Mouse (Mus musculus) hindbrain, embryonic 10.5 days (tissue): ENCODE measurements around the gene Ophn1. TPM values are rescaled to one million over a fixed set of nuclear protein-coding genes. Genes with fewer than 3 reads are reported as not detected.

ENCODE experiments used
- DNase-seq: peaks from one replicate; pipeline ENCODE4 v3.0.0-alpha.2; 2017; ENCODE audit warnings: low spot score
- H3K27ac ChIP-seq: fragments of 300-500 bp; sonication (generic); 2 replicates; pipeline ENCODE4 v1.5.1; 2016; ENCODE audit warnings: mild to moderate bottlenecking, moderate library complexity
- H3K27me3 ChIP-seq: fragments of 300-500 bp; sonication (generic); 2 replicates; pipeline ENCODE4 v1.6.1; 2016; ENCODE audit warnings: mild to moderate bottlenecking; ENCODE audit not compliant: poor library complexity, insufficient read depth, severe bottlenecking
- H3K36me3 ChIP-seq: fragments of 300-500 bp; sonication (generic); 2 replicates; pipeline ENCODE4 v1.6.1; 2016; ENCODE audit warnings: mild to moderate bottlenecking, moderate library complexity
- H3K4me1 ChIP-seq: fragments of 300-500 bp; sonication (generic); replicated peaks from 2 replicates; pipeline ENCODE4 v1.6.1; 2016; ENCODE audit warnings: mild to moderate bottlenecking
- H3K4me3 ChIP-seq: fragments of 300-500 bp; sonication (generic); 2 replicates; pipeline ENCODE4 v1.5.1; 2016; ENCODE audit warnings: mild to moderate bottlenecking, moderate library complexity
- H3K9me3 ChIP-seq: fragments of 300-500 bp; sonication (generic); 2 replicates; pipeline ENCODE4 v1.6.1; 2016; ENCODE audit warnings: mild to moderate bottlenecking, moderate library complexity
- WGBS: fragments of 180-500 bp; shearing (Covaris S2); methylation state at CpG from one replicate; pipeline ENCODE4 v1.1.7; 2016; 5-methylcytosine and 5-hydroxymethylcytosine counted together
- polyA plus RNA-seq: library from polyadenylated mRNA; unstranded; fragments of >200 nt; fragmentation: Nextera tagmentation; extraction: Ambion mirVana; gene quantifications from 2 replicates; pipeline ENCODE4 v1.2.1, GENCODE M21; 2016

The Ophn1 gene
- 15.6 and 20.9 TPM in 2 replicates for polyA plus RNA-seq

DNA sequence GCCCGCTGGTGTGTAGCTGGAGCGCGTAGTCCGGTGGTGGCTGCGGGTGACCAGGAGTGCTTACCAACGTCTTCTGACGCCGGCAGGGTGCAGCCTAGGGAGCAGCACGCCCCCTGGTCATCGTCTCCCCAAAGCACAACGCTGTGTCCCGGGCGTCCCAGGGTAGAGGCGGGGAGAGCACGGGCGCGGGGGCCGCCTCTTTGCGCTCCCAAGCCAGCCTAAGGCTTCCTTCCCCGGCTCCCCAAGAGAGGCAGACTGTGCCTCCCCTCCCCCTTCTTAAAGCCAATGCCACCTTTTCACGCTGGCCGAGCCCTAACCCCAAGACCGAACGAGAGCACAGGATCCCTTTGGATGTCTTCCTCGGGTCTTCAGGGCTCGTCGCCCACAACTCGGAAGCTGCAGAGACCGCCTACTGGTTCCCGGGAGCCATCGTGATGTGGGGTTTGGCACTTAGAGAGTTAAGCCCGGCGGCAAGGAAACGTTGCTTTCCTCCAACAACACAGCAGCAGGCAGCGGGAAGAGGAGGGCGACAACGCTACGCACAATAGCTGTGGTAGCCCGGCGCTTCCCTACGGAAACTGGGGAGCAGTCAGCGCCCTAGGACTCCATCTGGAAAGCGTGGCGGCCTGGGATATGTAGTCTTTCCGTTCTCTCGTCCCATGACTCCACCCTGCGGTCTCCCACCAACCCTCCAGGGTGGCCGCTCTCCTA lies at the start of gene Ophn1:
Gene Ophn1, minus strand, starts transcription at position 620 of the 711 bp plus-strand sequence.
- peak; percentile 62 for DNase-seq
- H3K4me3 ChIP-seq, result peak within 1 kb of the TSS; percentile 65
- no peaks in the 10 kb centered on the region for H3K36me3 ChIP-seq
- 12% methylated on average over 48 of the region's 48 CpGs for WGBS
- H3K27me3 ChIP-seq, result peaks cover 24% of the 10 kb centered on the region
- H3K4me1 ChIP-seq, result no peaks in the 10 kb centered on the region
- no peaks in the 10 kb centered on the region for H3K9me3 ChIP-seq
- peak within 1 kb of the TSS; percentile 86 for H3K27ac ChIP-seq

DNA sequence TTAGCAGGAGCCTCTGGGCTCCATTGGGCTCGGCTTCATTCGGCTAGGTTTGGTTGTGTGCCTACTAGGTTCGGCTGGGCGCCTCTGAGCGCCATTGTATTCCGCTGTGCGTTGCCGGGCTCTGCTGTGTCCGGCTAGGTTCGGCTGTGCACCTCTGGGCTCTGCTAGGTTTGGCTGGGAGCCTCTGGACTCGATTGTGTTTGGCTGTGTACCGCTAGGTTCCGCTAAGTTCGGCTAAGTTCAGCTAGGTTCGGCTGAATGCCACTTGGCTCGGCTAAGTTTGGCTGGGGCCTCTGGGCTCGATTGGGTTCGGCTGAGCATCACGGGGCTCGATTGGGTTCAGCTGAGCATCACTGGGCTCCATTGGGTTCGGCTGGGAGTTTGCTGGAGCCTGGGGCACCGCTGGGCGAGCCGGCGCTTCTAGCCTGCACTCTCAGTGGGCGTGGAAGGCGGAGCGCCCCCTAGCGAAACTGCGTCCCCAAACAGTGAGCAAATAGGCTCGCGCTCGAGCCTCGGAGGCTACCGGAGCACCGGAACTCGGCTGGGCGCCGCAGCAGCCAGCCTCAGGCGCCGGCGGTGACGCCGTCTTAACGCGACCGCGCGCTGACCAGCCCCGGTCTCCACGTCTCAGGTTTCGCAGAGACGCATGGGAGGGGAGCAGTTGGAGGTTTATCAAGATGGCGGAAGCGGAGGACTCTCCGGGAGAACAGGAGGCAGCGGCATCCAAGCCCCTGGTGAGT lies 46.9 kb upstream of the Ophn1 start:
- 21% methylated on average over 57 of the region's 57 CpGs for WGBS
- peaks cover 7% of the 10 kb centered on the region; the same call in 1 of the 2 replicates for H3K36me3 ChIP-seq

DNA sequence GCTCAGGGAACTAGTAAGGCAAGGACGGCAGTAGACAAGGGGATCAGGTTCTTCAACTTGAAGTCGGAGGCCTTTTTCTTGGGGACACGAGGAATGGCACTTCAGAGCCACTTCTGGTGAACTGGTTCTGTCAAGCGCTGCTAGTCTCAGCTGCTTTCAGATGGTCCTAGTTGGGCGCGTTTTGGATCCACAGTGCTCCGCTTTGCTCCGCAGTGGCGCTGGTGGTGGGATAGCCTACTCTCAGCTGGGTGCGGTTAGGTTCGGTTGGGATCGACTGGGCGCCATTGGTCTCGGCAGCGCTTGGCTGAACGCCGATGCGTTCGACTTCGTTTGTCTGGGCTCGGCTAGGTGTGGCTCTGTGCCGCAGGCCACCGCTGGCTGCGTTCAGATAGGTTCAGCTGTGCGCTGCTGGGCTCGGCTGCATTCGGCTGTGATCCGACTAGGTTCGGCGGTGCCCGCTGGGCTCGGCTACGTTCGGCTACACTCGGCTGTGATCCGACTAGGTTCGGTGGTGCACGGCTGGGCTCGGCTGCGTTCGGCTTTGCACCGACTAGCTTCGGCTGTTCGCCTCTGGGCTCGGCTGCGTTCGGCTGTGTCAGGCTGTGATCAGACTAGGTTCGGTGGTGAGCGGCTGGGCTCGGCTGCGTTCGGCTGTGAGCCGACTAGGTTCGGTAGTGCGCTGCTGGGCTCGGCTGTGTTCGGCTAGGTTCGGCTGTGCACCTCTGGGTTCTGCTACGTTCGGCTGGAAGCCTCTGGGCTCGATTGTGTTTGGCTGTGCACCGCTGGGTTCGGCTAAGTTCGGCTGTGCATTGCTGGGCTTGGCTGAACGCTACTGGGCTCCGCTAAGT lies 46.1 kb upstream of the Ophn1 start:
- 0 out of 2 replicates have a peak, but pooled peaks cover 6% of the 10 kb centered on the region for H3K27me3 ChIP-seq
- H3K36me3 ChIP-seq, result peaks cover under 1% of the 10 kb centered on the region; the same call in 1 of the 2 replicates
- peak overlapping the region; percentile 63 for H3K4me3 ChIP-seq
- 0 out of 2 replicates have a peak, but pooled peaks cover 4% of the 10 kb centered on the region for H3K9me3 ChIP-seq
- peak overlapping the region; percentile 91 for H3K27ac ChIP-seq
- DNase-seq, result peak; percentile 91
- 23% methylated on average over 66 of the region's 66 CpGs for WGBS
- peaks cover 8% of the 10 kb centered on the region; the same call in 1 of the 2 replicates for H3K4me1 ChIP-seq

More for the DNA sequence above, 46.9 kb upstream of the Ophn1 start:
- Histone ChIP-seq H3K27ac (peak overlapping the region; percentile 91), H3K4me1 (peaks cover 8% of the 10 kb centered on the region; the same call in 1 of the 2 replicates), H3K27me3 (0 out of 2 replicates have a peak, but pooled peaks cover 6% of the 10 kb centered on the region), H3K9me3 (0 out of 2 replicates have a peak, but pooled peaks cover 4% of the 10 kb centered on the region), H3K4me3 (peak overlapping the region; percentile 63)
- DNase-seq, result peak; percentile 93

DNA sequence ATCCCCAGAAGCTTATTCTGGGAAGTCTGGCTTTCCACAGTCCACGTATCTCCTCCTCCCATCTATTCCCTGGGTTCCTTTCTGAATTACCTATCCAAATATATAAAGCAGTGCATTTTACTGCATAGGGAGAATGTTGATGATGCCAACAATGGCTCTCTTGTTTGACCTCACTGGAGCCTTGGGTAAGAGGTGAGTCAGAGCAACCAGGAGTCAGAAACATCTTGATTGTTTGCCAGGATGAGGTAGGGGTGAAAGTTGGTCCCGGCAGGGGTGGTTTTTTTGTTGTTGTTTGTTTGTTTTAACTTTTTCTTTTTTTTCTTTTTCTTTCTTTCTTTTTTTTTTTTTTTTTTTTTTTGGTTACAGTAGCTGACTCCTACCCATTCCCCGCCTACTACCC lies 45.3 kb upstream of the Ophn1 start, which contains the start of gene Yipf6:
Gene Yipf6, plus strand, starts transcription at position 216 of the 400 bp plus-strand sequence.
- Histone ChIP-seq H3K27me3 (0 out of 2 replicates have a peak, but pooled peaks cover 6% of the 10 kb centered on the region), H3K36me3 (no peaks in the 10 kb centered on the region), H3K4me1 (peaks cover 8% of the 10 kb centered on the region; the same call in 1 of the 2 replicates), H3K9me3 (0 out of 2 replicates have a peak, but pooled peaks cover 4% of the 10 kb centered on the region), H3K27ac (peak within 1 kb of the TSS; percentile 91), H3K4me3 (peak within 1 kb of the TSS; percentile 63)
- no peak for DNase-seq
- WGBS, result 70% methylated on average over 3 of the region's 3 CpGs

DNA sequence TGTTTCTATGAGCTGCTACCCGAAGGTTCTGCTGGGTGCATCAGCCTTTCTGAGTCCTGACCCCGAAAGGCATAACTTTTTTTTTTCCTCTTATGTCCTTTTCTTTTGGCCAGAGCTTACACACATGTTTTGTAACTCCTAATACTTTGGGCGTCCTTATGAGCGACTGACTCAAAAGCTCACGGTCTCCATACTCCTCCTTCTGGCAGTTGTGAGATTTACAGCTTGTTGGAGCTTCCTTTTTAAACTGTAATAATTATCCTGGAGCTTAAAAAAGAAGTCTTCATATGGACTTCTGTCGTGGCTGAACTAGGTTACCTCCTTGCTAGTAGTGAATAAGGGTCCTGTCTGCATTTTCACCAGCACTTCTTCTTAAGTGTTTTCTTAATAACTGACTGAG lies 28.6 kb upstream of the Ophn1 start:
- Histone ChIP-seq H3K36me3 (no peaks in the 10 kb centered on the region), H3K4me3 (no peak overlapping the region), H3K4me1 (no peaks in the 10 kb centered on the region), H3K27me3 (peaks cover 5% of the 10 kb centered on the region; the same call in 1 of the 2 replicates), H3K27ac (no peak overlapping the region), H3K9me3 (no peaks in the 10 kb centered on the region)
- no peak for DNase-seq
- WGBS, result 25% methylated on average over 6 of the region's 6 CpGs

DNA sequence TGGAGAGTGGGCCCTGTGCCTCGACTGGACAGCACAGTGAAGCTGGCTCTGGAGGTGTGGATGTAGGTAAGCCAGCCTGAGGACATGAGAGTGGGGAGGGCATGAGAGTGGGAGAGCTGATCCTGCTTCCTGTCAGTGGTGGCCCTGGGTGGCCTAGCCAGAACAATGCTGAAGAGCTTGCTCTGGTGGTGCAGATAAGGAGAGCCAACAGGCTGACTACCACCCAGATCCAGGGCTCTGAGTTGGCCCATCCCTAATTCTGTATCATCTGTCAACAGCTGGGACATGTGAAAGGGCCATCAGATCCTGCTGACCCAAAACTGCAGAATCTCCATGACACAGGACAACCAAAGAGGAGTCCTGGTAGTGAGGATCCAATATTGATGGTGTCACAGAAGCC lies 18.1 kb upstream of the Ophn1 start:
- 53% methylated on average over 1 of the region's 1 CpGs for WGBS
- no peaks in the 10 kb centered on the region for H3K36me3 ChIP-seq

DNA sequence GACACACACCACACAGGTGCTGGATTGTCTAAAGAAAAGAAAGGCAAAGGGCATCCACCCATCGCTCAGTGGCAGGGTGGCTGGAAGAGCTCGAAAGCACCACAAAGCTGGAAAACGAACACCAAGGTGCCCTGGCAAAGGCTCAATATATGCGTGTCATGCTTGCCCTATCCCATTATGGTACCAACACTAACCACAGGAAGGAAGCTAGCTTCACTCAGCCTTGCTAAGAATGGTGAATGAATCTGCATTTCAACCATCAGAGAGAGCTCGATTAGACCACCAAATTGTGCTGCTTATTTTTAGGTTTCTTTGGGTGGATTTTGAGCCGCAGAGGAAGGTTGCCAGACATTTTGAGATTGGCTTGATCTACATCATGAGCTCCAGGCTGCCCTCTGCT lies 13.4 kb upstream of the Ophn1 start:
- H3K27me3 ChIP-seq, result peaks cover 5% of the 10 kb centered on the region; the same call in 1 of the 2 replicates
- no peak overlapping the region for H3K27ac ChIP-seq
- no peaks in the 10 kb centered on the region for H3K9me3 ChIP-seq
- H3K4me1 ChIP-seq, result no peaks in the 10 kb centered on the region
- WGBS, result 88% methylated on average over 6 of the region's 6 CpGs
- no peaks in the 10 kb centered on the region for H3K36me3 ChIP-seq
- DNase-seq, result no peak
- no peak overlapping the region for H3K4me3 ChIP-seq

More for the DNA sequence above, 18.1 kb upstream of the Ophn1 start:
- DNase-seq, result no peak
- no peaks in the 10 kb centered on the region for H3K4me1 ChIP-seq
- no peak overlapping the region for H3K4me3 ChIP-seq
- H3K27me3 ChIP-seq, result peaks cover 5% of the 10 kb centered on the region; the same call in 1 of the 2 replicates
- H3K9me3 ChIP-seq, result no peaks in the 10 kb centered on the region
- H3K27ac ChIP-seq, result no peak overlapping the region

DNA sequence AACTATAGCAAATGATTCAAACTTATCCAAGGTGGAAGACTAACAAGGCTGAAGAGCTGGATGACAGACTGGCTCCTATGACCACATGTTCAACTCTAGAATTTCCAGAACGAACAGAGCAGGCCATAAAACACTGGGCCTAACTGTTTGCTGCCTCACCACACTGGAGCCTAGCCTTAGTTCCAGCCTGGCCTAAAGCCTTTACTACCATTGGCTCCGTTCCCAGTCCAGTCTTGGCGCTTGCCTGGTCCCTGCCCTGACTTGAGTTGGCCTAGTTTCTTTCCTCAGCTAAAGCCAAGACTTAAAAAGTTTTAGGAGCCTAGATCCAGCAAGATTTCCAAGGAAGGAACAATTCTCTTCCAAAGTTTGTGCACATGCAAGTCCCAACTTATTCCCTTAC lies 7.5 kb upstream of the Ophn1 start:
- H3K36me3 ChIP-seq, result no peaks in the 10 kb centered on the region
- H3K27me3 ChIP-seq, result no peaks in the 10 kb centered on the region
- 86% methylated on average over 3 of the region's 3 CpGs for WGBS
- no peaks in the 10 kb centered on the region for H3K9me3 ChIP-seq
- H3K4me1 ChIP-seq, result no peaks in the 10 kb centered on the region
- DNase-seq, result no peak
- no peak overlapping the region for H3K27ac ChIP-seq
- no peak overlapping the region for H3K4me3 ChIP-seq

DNA sequence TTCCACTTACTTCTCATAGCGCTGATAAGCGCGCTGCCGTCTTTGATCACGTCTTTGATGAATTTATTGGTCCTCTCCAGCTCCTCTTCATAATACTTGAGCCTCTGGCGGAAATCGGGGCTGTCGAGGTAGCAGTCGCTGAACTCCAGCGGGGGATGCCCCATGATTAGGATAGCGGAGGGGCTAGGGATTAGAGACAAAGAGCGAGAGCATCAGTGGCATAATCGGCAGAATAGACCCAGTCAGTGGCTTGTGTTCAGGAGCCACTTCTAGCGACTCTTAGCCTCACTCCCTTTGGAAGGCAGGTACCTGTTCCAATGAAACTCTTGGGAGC lies 786 bp downstream of the Ophn1 start:
- no peak for DNase-seq
- peak overlapping the region; percentile 86 for H3K27ac ChIP-seq

DNA sequence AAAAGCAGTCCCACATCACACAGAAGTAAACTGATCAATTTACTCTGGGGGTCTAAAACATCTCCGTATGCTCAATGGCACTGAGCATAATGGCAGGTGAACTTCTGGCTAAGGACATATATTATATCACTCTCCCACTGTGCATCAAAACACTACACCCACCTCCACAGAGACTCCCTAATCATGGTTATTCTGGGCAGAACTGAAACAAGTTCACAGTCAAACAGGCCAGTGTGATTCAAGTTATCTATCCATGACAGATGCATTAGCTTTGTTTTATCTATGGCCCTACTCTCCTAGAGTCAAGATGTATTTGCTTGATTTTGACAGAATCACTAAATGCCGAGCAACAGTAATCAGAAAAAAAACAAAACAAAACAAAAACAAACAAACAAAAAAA lies 8.8 kb downstream of the Ophn1 start:
- Histone ChIP-seq H3K27me3 (0 out of 2 replicates have a peak, but pooled peaks cover 3% of the 10 kb centered on the region), H3K27ac (no peak overlapping the region), H3K9me3 (no peaks in the 10 kb centered on the region), H3K4me3 (no peak overlapping the region), H3K36me3 (no peaks in the 10 kb centered on the region), H3K4me1 (no peaks in the 10 kb centered on the region)
- 88% methylated on average over 2 of the region's 2 CpGs for WGBS
- no peak for DNase-seq

More for the DNA sequence above, 786 bp downstream of the Ophn1 start:
- H3K4me3 ChIP-seq, result peak overlapping the region; percentile 65
- WGBS, result 17% methylated on average over 14 of the region's 14 CpGs
- peaks cover 25% of the 10 kb centered on the region for H3K27me3 ChIP-seq
- H3K36me3 ChIP-seq, result no peaks in the 10 kb centered on the region
- H3K4me1 ChIP-seq, result no peaks in the 10 kb centered on the region
- H3K9me3 ChIP-seq, result no peaks in the 10 kb centered on the region

DNA sequence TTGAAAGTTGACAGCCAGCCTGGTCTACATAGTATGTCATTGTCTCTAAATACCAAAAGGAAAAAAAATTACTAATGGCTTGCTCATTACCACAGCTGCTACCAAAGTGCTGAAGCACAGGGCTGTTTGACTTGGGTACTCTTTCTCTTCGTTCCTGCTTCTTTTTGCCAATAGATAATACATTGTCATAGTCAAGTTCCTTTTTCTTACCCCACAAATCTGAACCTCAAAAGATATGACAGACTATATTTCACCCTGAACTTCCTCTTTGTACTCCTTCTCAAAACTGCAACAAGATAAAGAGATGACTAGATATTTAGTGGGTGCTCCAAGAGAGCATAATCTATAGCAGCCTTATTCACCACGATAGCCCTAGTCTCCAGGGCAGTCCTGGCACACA lies 9.7 kb downstream of the Ophn1 start:
- DNase-seq, result no peak
- 0 out of 2 replicates have a peak, but pooled peaks cover 3% of the 10 kb centered on the region for H3K27me3 ChIP-seq
- no peak overlapping the region for H3K4me3 ChIP-seq
- no peaks in the 10 kb centered on the region for H3K36me3 ChIP-seq
- no peaks in the 10 kb centered on the region for H3K9me3 ChIP-seq
- H3K27ac ChIP-seq, result no peak overlapping the region
- no peaks in the 10 kb centered on the region for H3K4me1 ChIP-seq
- WGBS, result 84% methylated on average over 2 of the region's 2 CpGs

DNA sequence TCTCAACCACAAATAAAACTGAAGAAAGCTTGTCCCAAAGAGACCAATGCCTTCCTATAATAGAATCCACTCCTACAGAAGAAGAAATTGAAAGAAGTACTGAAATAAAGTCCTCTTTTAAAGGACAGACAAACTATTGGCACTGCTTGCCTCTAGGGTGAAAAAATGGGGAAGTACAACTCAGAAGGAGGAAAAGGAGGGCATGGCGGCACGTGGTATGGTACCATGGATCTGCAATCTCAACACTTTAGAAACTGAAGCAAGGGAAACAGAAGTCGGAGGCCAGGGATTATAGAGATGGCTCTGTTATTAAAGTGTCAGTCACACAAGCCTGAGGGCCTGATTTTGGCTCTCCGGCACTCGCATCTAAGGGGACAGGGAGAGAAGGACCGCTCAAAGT lies 10.5 kb downstream of the Ophn1 start:
- 91% methylated on average over 6 of the region's 6 CpGs for WGBS
- H3K9me3 ChIP-seq, result no peaks in the 10 kb centered on the region
- H3K4me3 ChIP-seq, result no peak overlapping the region
- 0 out of 2 replicates have a peak, but pooled peaks cover 5% of the 10 kb centered on the region for H3K27me3 ChIP-seq
- no peak for DNase-seq
- H3K36me3 ChIP-seq, result no peaks in the 10 kb centered on the region
- no peaks in the 10 kb centered on the region for H3K4me1 ChIP-seq
- H3K27ac ChIP-seq, result no peak overlapping the region
